Mouse (Mus musculus) G1E (cell line): ENCODE results near the gene Fgd5.

Experiments used
- CTCF ChIP-seq: IDR thresholded peaks from 2 replicates; pipeline ENCODE4 v1.5.1; 2012; ENCODE audit warnings: low read depth, low read length, inconsistent platforms, mixed read lengths
- GATA1 ChIP-seq: IDR thresholded peaks from 2 replicates; pipeline ENCODE4 v1.6.1; 2012; ENCODE audit warnings: borderline replicate concordance, low read length, inconsistent platforms, mixed read lengths
- POLR2AphosphoS5 ChIP-seq: IDR thresholded peaks from 2 replicates; pipeline ENCODE4 v1.6.1; 2012; ENCODE audit warnings: low read depth, low read length, inconsistent platforms; ENCODE audit not compliant: insufficient replicate concordance

DNA sequence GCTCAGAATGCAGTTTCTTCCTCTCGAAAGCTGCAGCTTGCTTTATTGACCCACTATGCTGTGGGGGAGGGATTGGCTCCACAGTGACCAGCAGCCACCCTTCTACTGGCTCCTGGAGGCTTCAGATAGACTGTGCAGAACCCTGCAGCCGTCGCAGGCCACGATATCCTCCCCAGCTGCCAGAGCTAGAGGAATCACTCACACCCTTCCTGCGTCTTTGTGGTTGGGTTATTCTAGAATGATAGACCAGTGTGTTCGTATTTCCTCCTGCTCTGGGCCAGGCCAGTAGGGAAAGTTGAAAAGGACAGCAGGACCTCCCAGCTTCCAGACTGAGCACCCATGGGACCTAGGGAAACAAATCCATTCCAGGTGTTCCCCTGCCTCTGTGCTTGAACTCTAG is 39.7 kb downstream of the Fgd5 start:
- TF ChIP-seq CTCF (no peak), GATA1 (no peak), POLR2AphosphoS5 (no peak)
